Mouse (Mus musculus): Measurements from ENCODE around the gene Mmp23. TPM values are rescaled to one million over a fixed set of nuclear protein-coding genes. Genes with fewer than 3 reads are reported as not detected.
"Not testable (repeated sequence)": the region's sequence is repeated elsewhere in the genome, so short reads cannot be mapped to it uniquely, and the experiment has no call there.

Mmp23 gene
- 10 to 100 TPM in 1 of 2 experiments, 1 to 10 TPM in 1; 9.3 to 10.5 TPM for total RNA-seq (2021)

- intact Hi-C loops (cut with DNase I): no loop called here
Observed at GRCm38 (mm10) chr4:155653086-155653450, at the start of gene Mmp23. Gene Mmp23, minus strand, starts transcription at chr4:155653384.

GRCm38 (mm10) chr4:155700425-155700824 lies 47.2 kb upstream of the Mmp23 start:
- intact Hi-C loops (cut with DNase I): loop anchor here (2.0 kb wide), 1 partner anchor 220 kb away; no protein-coding TSS in a partner anchor
- no peak for DNase-seq

More at GRCm38 (mm10) chr4:155653086-155653450, at the start of gene Mmp23:
- DNase-seq: peak; percentile 60 to 68

- intact Hi-C loops (cut with DNase I): no loop called here
Observed at GRCm38 (mm10) chr4:155696261-155697255, 43.4 kb upstream of the Mmp23 start.

GRCm38 (mm10) chr4:155695531-155696062 lies 42.4 kb upstream of the Mmp23 start:
- no peak for DNase-seq
- intact Hi-C loops (cut with DNase I): no loop called here

More at GRCm38 (mm10) chr4:155696261-155697255, 43.4 kb upstream of the Mmp23 start:
- no peak for DNase-seq

GRCm38 (mm10) chr4:155694482-155695401 lies 41.6 kb upstream of the Mmp23 start:
- peak; percentile 56 to 73 for DNase-seq
- intact Hi-C loops (cut with DNase I): no loop called here

- DNase-seq: peak in 1 of 2 experiments; percentile 68
- intact Hi-C loops (cut with DNase I): no loop called here
Observed at GRCm38 (mm10) chr4:155694111-155694481, 40.9 kb upstream of the Mmp23 start, which contains the start of gene Fndc10. Gene Fndc10, plus strand, starts transcription at chr4:155694342.

GRCm38 (mm10) chr4:155692421-155692820 lies 39.2 kb upstream of the Mmp23 start:
- no peak for DNase-seq
- intact Hi-C loops (cut with DNase I): no loop called here

- no peak for DNase-seq
- intact Hi-C loops (cut with DNase I): no loop called here
Observed at GRCm38 (mm10) chr4:155690571-155691375, 37.6 kb upstream of the Mmp23 start.

- DNase-seq; intact Hi-C loops (cut with DNase I): not testable (repeated sequence)
Observed at GRCm38 (mm10) chr4:155687764-155688163, 34.6 kb upstream of the Mmp23 start.

- intact Hi-C loops (cut with DNase I); DNase-seq: not testable (repeated sequence)
Observed at GRCm38 (mm10) chr4:155683670-155684277, 30.6 kb upstream of the Mmp23 start.

GRCm38 (mm10) chr4:155675991-155676390 lies 22.8 kb upstream of the Mmp23 start:
- intact Hi-C loops (cut with DNase I): no loop called here
- no peak for DNase-seq

GRCm38 (mm10) chr4:155672082-155672481 lies 18.9 kb upstream of the Mmp23 start:
- DNase-seq: no peak
- intact Hi-C loops (cut with DNase I): no loop called here

- intact Hi-C loops (cut with DNase I); DNase-seq: not testable (repeated sequence)
Observed at GRCm38 (mm10) chr4:155670236-155670635, 17.1 kb upstream of the Mmp23 start.

GRCm38 (mm10) chr4:155669598-155670075 lies 16.5 kb upstream of the Mmp23 start:
- DNase-seq: no peak

GRCm38 (mm10) chr4:155668689-155669597 lies 15.8 kb upstream of the Mmp23 start, which contains the start of gene Mib2:
Gene Mib2, minus strand, starts transcription at chr4:155669198.
- intact Hi-C loops (cut with DNase I): loop anchor here (5.0 kb wide), 1 partner anchor 42 kb away; no protein-coding TSS in a partner anchor
- DNase-seq: peak; percentile 95 to 98

More at GRCm38 (mm10) chr4:155669598-155670075, 16.5 kb upstream of the Mmp23 start:
- intact Hi-C loops (cut with DNase I): loop anchor here (5.0 kb wide), 1 partner anchor 42 kb away; no protein-coding TSS in a partner anchor

- intact Hi-C loops (cut with DNase I): loop anchor here (5.0 kb wide), 1 partner anchor 40 kb away; no protein-coding TSS in a partner anchor
Observed at GRCm38 (mm10) chr4:155666903-155667302, 13.7 kb upstream of the Mmp23 start.

GRCm38 (mm10) chr4:155660641-155661040 lies 7.5 kb upstream of the Mmp23 start:
- intact Hi-C loops (cut with DNase I): no loop called here
- no peak for DNase-seq

More at GRCm38 (mm10) chr4:155666903-155667302, 13.7 kb upstream of the Mmp23 start:
- no peak for DNase-seq
